In the genomic region with DNA sequence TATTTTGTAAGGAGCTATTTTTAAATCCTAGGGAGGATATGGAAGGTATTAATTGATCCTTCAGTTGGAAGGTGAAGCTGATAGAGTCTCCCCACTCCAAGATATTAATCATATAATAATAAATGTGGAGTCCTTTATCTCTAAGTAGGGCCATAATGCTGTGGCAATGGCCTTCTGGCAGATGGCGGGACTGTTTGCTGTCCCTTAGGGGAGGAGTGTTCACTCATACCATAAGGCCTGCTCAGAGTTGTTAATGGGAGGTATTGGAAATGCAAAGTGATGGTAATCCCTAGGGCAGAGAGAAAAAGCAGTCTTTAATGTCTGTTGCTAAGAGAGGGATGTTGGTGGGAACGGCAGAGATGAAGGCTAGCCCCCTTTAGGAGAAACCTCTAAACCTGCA, we compare ENCODE assay signal across 23 mouse cellular contexts.
"Had no signal": no experiment of that assay in that cellular context is flagged by ENCODE, and none has a peak within 500 bp of the region (broad histone marks: within the 10 kb centered on the region; RNA-seq: fewer than 3 reads in every experiment).

No protein-coding gene starts in this region.

- H3K9me3 ChIP-seq: liver, embryonic 13.5 days; liver, embryonic 15.5 days; lung, embryonic 15.5 days; megakaryocyte, embryonic 14.5 days; midbrain, embryonic 13.5 days; neural tube, embryonic 13.5 days; neural tube, embryonic 15.5 days; stomach, embryonic 15.5 days had no signal

- H3K27ac ChIP-seq: liver, embryonic 13.5 days; liver, embryonic 15.5 days; lung, embryonic 15.5 days; macrophage; midbrain, embryonic 13.5 days; neural tube, embryonic 13.5 days; neural tube, embryonic 15.5 days; stomach, embryonic 15.5 days; stomach, postnatal 0 days had no signal

- ATAC-seq: liver, postnatal 0 days; lung, postnatal 0 days; midbrain, embryonic 13.5 days; midbrain, embryonic 16.5 days had no signal

- H3K4me1 ChIP-seq: liver, embryonic 13.5 days; liver, embryonic 15.5 days; lung, embryonic 15.5 days; megakaryocyte, embryonic 14.5 days; neural tube, embryonic 13.5 days; neural tube, embryonic 15.5 days; stomach, embryonic 15.5 days had no signal

- DNase-seq: liver, embryonic 13.5 days; liver, postnatal 0 days; lung, adult 2 months; lung, postnatal 14 days; lung, postnatal 36 days; retina, postnatal 1 day; right cerebral cortex, adult 18-20 months; right cerebral cortex, postnatal 25 days; thymus, adult 2 months; thymus, postnatal 25 days; thymus, postnatal 4 days had no signal

- H3K36me3 ChIP-seq: liver, embryonic 13.5 days; liver, embryonic 15.5 days; lung, embryonic 15.5 days; midbrain, embryonic 13.5 days; neural tube, embryonic 13.5 days; neural tube, embryonic 15.5 days; stomach, embryonic 15.5 days had no signal

- H3K9ac ChIP-seq: liver, embryonic 13.5 days; liver, embryonic 15.5 days; liver, postnatal 0 days; lung, embryonic 15.5 days; midbrain, embryonic 13.5 days; neural tube, embryonic 13.5 days; neural tube, embryonic 15.5 days; stomach, embryonic 15.5 days had no signal

- H3K27me3 ChIP-seq: liver, embryonic 13.5 days; liver, embryonic 15.5 days; lung, embryonic 15.5 days; midbrain, embryonic 13.5 days; neural tube, embryonic 13.5 days; neural tube, embryonic 15.5 days; stomach, embryonic 15.5 days had no signal

- H3K4me2 ChIP-seq: liver, embryonic 13.5 days; liver, embryonic 15.5 days; lung, embryonic 15.5 days; midbrain, embryonic 13.5 days; neural tube, embryonic 13.5 days; neural tube, embryonic 15.5 days; stomach, embryonic 15.5 days had no signal

- H3K4me3 ChIP-seq: liver, embryonic 13.5 days; liver, embryonic 15.5 days; lung, embryonic 15.5 days; megakaryocyte, embryonic 14.5 days; midbrain, embryonic 13.5 days; myocyte; neural tube, embryonic 13.5 days; neural tube, embryonic 15.5 days; stomach, embryonic 15.5 days had no signal
